Mouse (Mus musculus) cerebellum, adult 2 months (tissue): ENCODE measurements around the gene Cpne4. TPM values are rescaled to one million over a fixed set of nuclear protein-coding genes. Genes with fewer than 3 reads are reported as not detected.

ENCODE experiments used
- DNase-seq, 2 experiments: peaks; one replicate each; pipeline ENCODE4 v3.0.0; 2021
- H3K27ac ChIP-seq: fragments of 200-500 bp; 2 replicates; pipeline ENCODE4 v1.5.1; 2012; ENCODE audit warnings: low read length, control low read depth, inconsistent platforms; ENCODE audit not compliant: insufficient read depth
- H3K27me3 ChIP-seq: fragments of 200-500 bp; 2 replicates; pipeline ENCODE4 v1.6.1; 2012; ENCODE audit warnings: inconsistent platforms, mild to moderate bottlenecking, low read length, moderate library complexity; ENCODE audit not compliant: control insufficient read depth, insufficient read depth
- H3K4me1 ChIP-seq: fragments of 200-500 bp; 2 replicates; pipeline ENCODE4 v1.6.1; 2011; ENCODE audit warnings: low read length; ENCODE audit not compliant: control insufficient read depth, insufficient read depth
- H3K4me3 ChIP-seq: fragments of 200-500 bp; replicated peaks from 2 replicates; pipeline ENCODE3; 2011; ENCODE audit warnings: mild to moderate bottlenecking, low read depth, low read length, control low read depth; ENCODE audit not compliant: insufficient read depth
- CTCF ChIP-seq: fragments of 200-500 bp; IDR thresholded peaks from 2 replicates; pipeline ENCODE4 v1.5.1; 2011; ENCODE audit warnings: low read depth, mild to moderate bottlenecking, control low read depth, low read length, moderate library complexity, borderline replicate concordance; ENCODE audit not compliant: insufficient read depth
- POLR2A ChIP-seq: fragments of 200-500 bp; IDR thresholded peaks from 2 replicates; pipeline ENCODE4 v1.6.1; 2011; ENCODE audit warnings: low read length, control low read depth, borderline replicate concordance; ENCODE audit not compliant: insufficient read depth
- WGBS: fragments of 180-500 bp; shearing (Covaris S2); methylation state at CpG from one replicate; pipeline ENCODE4 v1.1.7; 2018; 5-methylcytosine and 5-hydroxymethylcytosine counted together
- polyA plus RNA-seq: library from polyadenylated mRNA; depleted of rRNA; stranded (reverse); fragments of >200 nt; gene quantifications from 2 replicates; pipeline ENCODE4 v1.2.3, GENCODE M21; 2012

The Cpne4 gene
- polyA plus RNA-seq, 1 experiment = 4.6 TPM

- Histone ChIP-seq H3K27me3 (no peaks in the 10 kb centered on the region; the same call in 1 of the 2 replicates), H3K27ac (no peak overlapping the region), H3K4me3 (no peak overlapping the region), H3K4me1 (no peaks in the 10 kb centered on the region)
- peak; percentile 38 to 55 for DNase-seq
- WGBS = 9% methylated on average over 2 of the region's 2 CpGs
- TF ChIP-seq POLR2A (no peak), CTCF (no peak)
These were observed 146.1 kb downstream of the Cpne4 start for GRCm38 (mm10) chr9:104693145-104693544.

- WGBS = 19% methylated on average over 5 of the region's 5 CpGs
- H3K27ac ChIP-seq = no peak overlapping the region
- no peak overlapping the region for H3K4me3 ChIP-seq
- no peaks in the 10 kb centered on the region for H3K27me3 ChIP-seq
- peak; percentile 34 to 69 for DNase-seq
- TF ChIP-seq CTCF = no peak
- no peak for TF ChIP-seq POLR2A
- H3K4me1 ChIP-seq = peaks cover 3% of the 10 kb centered on the region; the same call in 1 of the 2 replicates
These were observed 163.7 kb downstream of the Cpne4 start for GRCm38 (mm10) chr9:104710831-104711230.

DNA sequence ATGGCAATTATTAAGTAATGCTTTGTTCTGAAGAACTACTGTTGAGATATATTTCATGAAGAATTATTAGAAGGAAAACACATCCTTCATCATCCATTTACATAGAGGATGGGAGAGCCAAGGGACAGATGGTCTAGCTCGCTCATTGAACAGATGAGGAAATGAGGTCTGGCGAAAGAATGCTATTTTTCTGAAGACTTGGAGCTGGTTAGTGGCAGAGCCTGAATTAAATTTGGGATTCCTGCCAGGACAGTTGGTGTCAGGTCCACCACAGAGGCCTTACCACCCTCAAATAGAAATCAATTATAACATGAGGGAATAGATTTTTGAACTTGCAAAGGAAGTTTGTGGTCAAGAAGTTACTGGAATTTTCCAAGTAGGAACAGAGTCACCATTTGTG lies 178.2 kb downstream of the Cpne4 start:
- DNase-seq = peak; percentile 17 to 85
- Histone ChIP-seq H3K27me3 (no peaks in the 10 kb centered on the region), H3K4me1 (peaks cover 5% of the 10 kb centered on the region; the same call in 1 of the 2 replicates), H3K27ac (no peak overlapping the region), H3K4me3 (no peak overlapping the region)
- TF ChIP-seq POLR2A (no peak), CTCF (no peak)
- 15% methylated on average over 2 of the region's 2 CpGs for WGBS

DNA sequence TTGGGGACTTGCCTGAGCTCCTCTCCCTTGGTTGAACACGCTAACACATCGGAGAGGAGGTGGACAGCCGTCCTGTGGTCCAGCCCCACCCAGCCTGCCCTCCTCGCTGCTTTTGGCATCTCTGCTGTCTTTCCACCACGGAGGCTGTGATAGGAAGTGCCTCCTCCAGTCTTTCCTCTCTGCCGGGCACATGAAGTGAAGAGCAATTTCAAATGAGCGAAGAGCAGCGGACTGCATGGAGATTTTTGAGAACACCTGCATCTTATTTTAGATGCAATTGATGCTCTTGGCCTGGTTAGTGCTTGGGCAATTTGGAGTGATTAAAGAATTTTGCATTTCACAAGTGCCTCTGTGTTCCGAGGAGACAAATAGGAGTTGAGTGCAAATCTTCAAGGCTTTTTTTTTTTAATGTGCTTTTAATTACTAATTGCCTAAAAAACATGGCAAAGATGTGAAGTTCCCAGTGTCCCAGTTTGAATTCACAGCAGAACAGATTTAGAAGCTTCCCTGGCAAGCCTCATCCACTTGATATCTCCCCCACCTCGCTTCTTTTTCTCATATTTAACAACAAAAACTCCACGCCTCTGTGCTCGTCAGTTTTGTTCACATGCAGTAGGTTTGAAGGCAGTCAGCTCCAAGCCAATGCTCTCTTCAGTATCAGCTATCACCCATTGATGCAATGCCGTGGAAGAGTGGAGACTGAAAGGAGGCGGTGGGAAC lies 195.7 kb downstream of the Cpne4 start:
- DNase-seq = no peak
- 60% methylated on average over 14 of the region's 14 CpGs for whole genome bisulfite sequencing
- Histone ChIP-seq H3K4me3 (no peak overlapping the region), H3K27me3 (no peaks in the 10 kb centered on the region), H3K27ac (no peak overlapping the region), H3K4me1 (no peaks in the 10 kb centered on the region)
- TF ChIP-seq CTCF = no peak

DNA sequence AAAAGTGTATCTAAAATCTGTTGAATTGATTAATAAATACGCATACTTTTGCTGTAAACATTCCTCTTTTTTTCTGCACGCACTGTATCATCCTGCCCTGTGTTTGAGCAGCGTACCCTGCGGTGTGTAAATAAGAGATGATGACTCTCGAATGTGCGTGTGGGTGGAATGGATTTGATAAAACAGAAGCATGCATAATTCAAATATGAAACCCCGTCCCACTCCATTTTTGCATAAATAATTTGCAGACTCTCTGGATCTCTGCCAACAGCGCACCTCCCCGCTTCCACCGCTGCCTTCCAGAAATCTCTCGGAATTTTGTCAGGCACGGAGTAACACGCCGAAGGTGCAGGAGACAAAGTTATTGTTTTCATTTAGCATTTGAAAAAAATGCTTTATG lies 208.4 kb downstream of the Cpne4 start:
- H3K4me1 ChIP-seq = no peaks in the 10 kb centered on the region
- no peak for DNase-seq
- no peak overlapping the region for H3K27ac ChIP-seq
- 36% methylated on average over 14 of the region's 14 CpGs for WGBS
- no peak overlapping the region for H3K4me3 ChIP-seq
- TF ChIP-seq POLR2A (no peak), CTCF (no peak)
- no peaks in the 10 kb centered on the region for H3K27me3 ChIP-seq

- WGBS = 69% methylated on average over 7 of the region's 7 CpGs
- no peaks in the 10 kb centered on the region for H3K4me1 ChIP-seq
- no peak overlapping the region for H3K27ac ChIP-seq
These were observed 212.9 kb downstream of the Cpne4 start for GRCm38 (mm10) chr9:104760031-104760430.

DNA sequence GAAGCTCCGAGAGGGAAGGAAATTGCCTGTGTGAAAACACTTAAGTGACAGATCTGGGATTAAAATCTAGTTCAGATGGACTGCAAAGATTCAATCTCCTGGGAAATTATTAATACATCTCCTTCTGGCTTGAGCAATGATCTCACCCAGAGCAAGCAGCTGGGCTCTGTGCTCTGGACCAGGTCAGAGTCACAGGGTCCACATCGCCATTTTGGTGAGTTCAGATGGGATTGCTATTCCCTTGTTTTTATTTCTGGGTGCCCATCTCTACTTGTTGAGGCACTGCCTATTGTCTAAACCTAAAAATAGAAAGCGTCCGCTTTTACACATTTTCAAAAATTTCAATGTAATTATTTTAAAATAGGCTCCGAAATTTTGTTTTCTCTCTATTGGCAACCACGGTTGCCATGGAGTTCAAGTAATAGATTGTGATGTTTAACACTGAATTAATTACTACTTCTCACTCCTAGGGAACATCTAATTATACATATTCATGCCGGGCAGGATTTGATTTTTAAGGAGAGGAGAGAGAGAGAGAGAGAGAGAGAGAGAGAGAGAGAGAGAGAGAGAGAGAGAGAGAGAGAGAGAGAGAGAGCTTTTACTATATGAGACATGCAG lies 229.2 kb downstream of the Cpne4 start:
- DNase-seq = no peak
- no peaks in the 10 kb centered on the region for H3K27me3 ChIP-seq
- WGBS = 79% methylated on average over 7 of the region's 7 CpGs
- TF ChIP-seq CTCF = no peak
- no peak for TF ChIP-seq POLR2A
- no peak overlapping the region for H3K27ac ChIP-seq
- no peak overlapping the region for H3K4me3 ChIP-seq
- no peaks in the 10 kb centered on the region for H3K4me1 ChIP-seq

More at GRCm38 (mm10) chr9:104760031-104760430, 212.9 kb downstream of the Cpne4 start:
- no peak overlapping the region for H3K4me3 ChIP-seq
- TF ChIP-seq POLR2A (no peak), CTCF (no peak)
- no peaks in the 10 kb centered on the region for H3K27me3 ChIP-seq
- no peak for DNase-seq

DNA sequence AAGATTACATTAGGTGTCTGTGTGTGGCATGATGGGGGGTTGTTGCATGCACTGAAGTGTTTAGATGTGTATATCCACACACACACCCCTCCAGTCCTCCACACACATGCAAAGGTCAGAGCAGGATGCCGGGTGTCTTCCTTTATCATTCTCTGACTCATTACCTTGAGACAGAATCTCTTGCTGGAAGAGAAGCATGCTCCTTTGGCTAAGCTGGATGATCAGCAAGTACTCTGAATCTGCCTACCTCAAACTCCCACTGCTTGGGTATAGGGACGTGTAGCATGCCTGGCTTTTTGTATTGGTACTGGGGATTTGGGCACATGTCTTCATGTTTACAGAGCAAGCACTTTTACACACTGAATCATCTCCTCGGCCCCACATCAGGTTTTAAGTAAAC lies 230.0 kb downstream of the Cpne4 start:
- H3K27me3 ChIP-seq = no peaks in the 10 kb centered on the region
- no peak for TF ChIP-seq POLR2A
- no peak for TF ChIP-seq CTCF
- no peaks in the 10 kb centered on the region for H3K4me1 ChIP-seq
- no peak for DNase-seq
- WGBS = 87% methylated on average over 3 of the region's 3 CpGs
- H3K4me3 ChIP-seq = no peak overlapping the region
- H3K27ac ChIP-seq = no peak overlapping the region
